Mouse (Mus musculus): Measurements from ENCODE around the gene Cux1. TPM values are rescaled to one million over a fixed set of nuclear protein-coding genes. Genes with fewer than 3 reads are reported as not detected.

Gene Cux1
- polyA plus RNA-seq (2014; fragmentation: Illumina TruSeq; extraction: RNeasy Lipid Tissue Mini Kit (QIAGEN cat#74804); ENCODE audit: low read depth, low replicate concordance) = 45.4 TPM

GRCm38 (mm10) chr5:136567176-136568025 lies at the start of gene Cux1:
Gene Cux1, minus strand, starts transcription at chr5:136567490.

GRCm38 (mm10) chr5:136246452-136246838 lies 320.8 kb downstream of the Cux1 start, which contains the start of gene Sh2b2:
Gene Sh2b2, minus strand, starts transcription at chr5:136246556.

GRCm38 (mm10) chr5:136198474-136199391 lies 368.6 kb downstream of the Cux1 start, which contains the start of gene Prkrip1:
Gene Prkrip1, minus strand, starts transcription at chr5:136198963.

Other genes with a start within 250 kb of the Cux1 start
- not detected for gene Myl10, start 125.7 kb upstream of the Cux1 start, polyA plus RNA-seq (2014; fragmentation: Illumina TruSeq; extraction: RNeasy Lipid Tissue Mini Kit (QIAGEN cat#74804); ENCODE audit: low read depth, low replicate concordance)

All from sigmoid colon, adult 10 weeks (tissue).